Mouse (Mus musculus): Measurements from ENCODE around the gene Ppie. TPM values are rescaled to one million over a fixed set of nuclear protein-coding genes. Genes with fewer than 3 reads are reported as not detected.
"Not testable (repeated sequence)": the region's sequence is repeated elsewhere in the genome, so short reads cannot be mapped to it uniquely, and the experiment has no call there.

Gene Ppie
- 10 to 100 TPM; 20.5 to 20.9 TPM for total RNA-seq (2021)
- long read RNA-seq, experiment 1, transcript Ppie-201 (10 exons, 1,188 nt), result major isoform, 30 of 34 reads
- long read RNA-seq, experiment 1, partial matches to known transcripts, result 0 of 34 reads
- long read RNA-seq, experiment 1, other reads (novel, unspliced or antisense), result 4 of 34 reads
- long read RNA-seq, experiment 2, transcript Ppie-201 (10 exons, 1,188 nt), result major isoform, 24 of 29 reads
- long read RNA-seq, experiment 2, partial matches to known transcripts, result 1 of 29 reads
- long read RNA-seq, experiment 2, other reads (novel, unspliced or antisense), result 4 of 29 reads

DNA sequence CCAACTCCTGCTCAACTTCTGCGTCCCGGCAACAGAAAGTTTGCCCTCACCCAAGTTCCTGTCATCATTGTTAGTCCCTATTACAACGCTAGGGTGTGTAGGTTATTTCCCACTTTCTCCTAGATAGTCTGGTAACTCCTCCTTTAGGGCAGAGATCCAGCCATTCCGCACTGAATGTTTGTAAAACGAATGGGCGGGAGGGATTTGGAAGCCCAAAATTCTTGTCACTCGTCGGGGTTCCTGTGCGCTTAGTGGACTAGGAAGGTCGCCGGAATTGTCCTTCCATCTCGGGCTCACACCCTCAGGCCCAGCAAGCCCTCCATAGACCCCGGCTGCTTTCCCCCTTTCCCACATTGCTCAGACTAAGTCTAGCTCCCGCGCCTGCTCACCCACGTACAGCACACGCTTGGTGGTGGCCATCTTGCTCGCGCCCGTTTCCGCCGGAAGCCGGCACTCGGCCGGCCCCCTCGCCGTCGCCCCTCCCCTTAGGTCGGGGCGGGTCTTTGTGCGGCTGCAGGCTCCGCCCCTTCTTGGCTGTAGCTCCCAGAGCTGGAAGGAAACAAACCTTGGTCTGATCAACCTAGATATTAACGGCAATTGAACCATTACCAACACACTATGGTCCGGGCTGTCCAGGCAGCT lies at the start of gene Ppie:
Gene Ppie, minus strand, starts transcription at position 439 of the 642 bp plus-strand sequence.
- DNase-seq (ENCODE audit: low spot score), result peak; percentile 78

GRCm38 (mm10) chr4:123184816-123185215 lies 45.1 kb upstream of the Ppie start:
- DNase-seq (ENCODE audit: low spot score), result no peak

GRCm38 (mm10) chr4:123183239-123184056 lies 43.7 kb upstream of the Ppie start:
- peak; percentile 62 for DNase-seq (ENCODE audit: low spot score)

DNA sequence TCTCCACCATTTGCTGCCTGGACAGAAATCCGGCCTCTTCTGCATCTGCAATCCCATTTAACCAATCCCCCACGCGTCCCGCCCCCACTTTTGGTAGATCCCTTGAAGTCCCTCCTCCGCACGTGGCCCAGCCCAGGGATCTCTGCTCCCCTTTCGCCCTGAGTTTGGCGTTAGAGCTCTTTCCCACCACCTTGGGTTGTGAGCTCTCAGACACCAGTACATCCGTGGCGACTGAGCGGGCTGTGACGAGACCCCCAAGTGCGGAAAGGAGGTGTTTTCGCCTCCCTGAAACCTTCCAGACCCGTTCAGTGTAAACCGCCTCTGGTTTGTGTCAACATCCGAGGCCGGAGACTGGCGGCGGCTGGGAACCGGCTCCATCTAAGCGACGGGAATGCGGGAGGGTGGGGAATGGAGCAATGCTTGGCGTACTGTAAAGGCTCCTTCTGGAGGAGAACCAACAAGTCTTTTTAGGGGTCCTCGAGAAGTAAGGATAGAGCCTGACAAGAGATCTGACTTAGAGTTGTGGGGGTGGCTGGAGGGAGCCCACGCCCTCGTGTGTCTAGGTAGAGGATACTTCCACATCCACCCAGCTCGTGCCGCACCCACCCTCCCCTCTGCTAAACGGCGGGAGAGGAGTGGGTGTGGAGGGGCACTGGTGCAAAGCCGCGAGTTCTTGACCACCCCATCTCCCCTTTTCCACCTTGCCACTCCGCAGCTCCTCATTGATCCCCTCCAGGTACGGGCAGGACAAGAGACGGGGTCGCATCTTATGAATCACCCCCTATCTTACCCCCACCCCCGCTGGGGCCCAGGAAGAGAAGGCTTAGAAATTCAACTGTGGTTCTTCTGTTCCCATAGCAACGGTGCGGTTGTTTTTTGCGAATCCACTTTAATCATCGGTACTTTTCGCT lies 42.8 kb upstream of the Ppie start, which contains the start of gene Hpcal4:
Gene Hpcal4, plus strand, starts transcription at position 900 of the 911 bp plus-strand sequence.
- DNase-seq (ENCODE audit: low spot score), result peak; percentile 8

- no peak for DNase-seq (ENCODE audit: low spot score)
These were observed 32.1 kb upstream of the Ppie start for GRCm38 (mm10) chr4:123171811-123172210.

- DNase-seq (ENCODE audit: low spot score), result no peak
These were observed 24.4 kb upstream of the Ppie start for GRCm38 (mm10) chr4:123164157-123164556.

DNA sequence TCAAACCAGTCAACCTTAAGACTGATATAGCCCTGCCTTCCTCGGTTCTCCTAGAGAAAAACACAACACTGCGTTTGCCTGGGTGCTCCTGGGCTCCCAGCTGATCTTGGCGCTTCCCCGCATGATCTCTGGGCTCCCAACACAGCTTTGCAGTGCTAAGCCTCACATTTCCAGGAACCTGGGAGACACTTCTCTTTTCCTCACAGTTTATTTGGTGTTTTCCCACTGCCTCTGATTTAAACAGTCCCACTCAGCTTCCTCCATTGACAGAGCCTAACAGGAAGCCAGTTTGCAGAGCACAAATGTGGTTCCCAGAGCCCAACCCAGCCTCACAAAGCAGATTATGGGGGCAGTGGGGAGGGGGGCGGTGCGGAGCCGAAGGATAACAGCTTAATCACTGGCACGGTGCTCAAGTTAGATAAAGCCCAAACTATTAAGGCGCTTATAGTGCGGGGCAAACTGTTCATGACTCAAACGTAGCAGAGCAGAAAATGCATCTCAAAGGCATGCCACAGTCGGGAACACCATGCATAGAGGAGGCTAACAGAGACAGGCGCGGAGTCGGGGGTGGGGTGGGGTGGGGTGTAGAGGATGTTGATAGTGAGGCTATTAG lies 22.7 kb upstream of the Ppie start:
- no peak for DNase-seq (ENCODE audit: low spot score)

DNA sequence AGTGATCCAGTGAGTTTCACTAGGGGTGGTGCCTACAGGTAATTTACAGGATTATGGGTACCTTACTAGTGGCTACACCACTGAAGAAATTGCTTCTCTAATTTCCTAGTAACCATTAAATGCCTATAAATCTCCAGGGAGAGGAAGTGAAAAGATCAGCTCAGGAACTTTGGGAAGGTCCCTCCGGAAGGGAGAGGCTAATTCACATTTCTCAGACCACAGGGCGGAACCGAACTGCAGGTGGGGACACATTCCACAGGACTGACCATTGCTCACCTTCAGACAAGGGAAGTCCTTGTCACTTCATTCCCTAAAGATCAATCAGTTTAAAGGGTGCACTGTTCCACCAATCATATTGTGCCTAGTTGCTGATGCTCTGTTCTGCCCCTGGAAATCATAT lies 21.5 kb upstream of the Ppie start:
- not testable (repeated sequence) for DNase-seq (ENCODE audit: low spot score)

DNA sequence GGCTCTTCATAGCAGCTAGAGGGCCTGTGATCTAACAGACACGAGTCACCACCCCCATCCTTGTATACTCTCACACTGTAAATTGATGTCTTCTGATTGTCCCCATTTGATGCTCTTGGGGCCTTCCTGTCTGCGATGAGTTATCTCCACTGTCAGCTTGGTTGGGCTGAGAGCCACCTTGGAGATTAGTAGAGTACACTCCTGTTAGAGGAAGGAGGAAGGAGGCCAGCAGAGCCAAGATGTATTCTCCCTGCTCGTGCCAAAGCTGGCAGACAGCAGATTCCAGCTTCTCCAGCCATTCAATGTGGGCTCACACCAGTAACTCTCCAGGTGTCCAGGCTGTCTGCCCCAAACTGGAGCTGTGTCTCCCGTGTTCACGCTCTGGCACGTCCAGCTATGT lies 20.8 kb upstream of the Ppie start:
- DNase-seq (ENCODE audit: low spot score), result no peak

DNA sequence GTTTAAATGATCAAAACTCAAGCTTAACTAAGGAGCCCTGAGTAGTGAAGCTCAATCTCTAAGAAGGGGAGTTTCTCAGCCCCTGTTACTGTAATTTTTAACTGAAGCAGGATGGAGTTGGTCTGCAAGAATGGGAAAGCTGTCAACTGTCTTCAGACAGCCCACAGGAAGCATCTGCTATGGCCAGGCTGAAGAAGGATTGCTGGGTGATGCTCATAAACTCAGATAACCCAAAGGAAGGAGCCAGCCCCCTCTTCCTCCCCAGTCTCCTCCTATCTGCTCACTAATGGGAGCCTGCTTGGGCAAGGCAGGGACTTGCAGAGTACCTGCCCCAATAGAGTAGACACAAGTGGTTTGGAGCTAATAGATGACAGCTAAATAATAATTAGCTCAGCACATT lies 16.1 kb upstream of the Ppie start:
- DNase-seq (ENCODE audit: low spot score), result no peak

- no peak for DNase-seq (ENCODE audit: low spot score)
These were observed 15.7 kb upstream of the Ppie start for GRCm38 (mm10) chr4:123155427-123155826.

DNA sequence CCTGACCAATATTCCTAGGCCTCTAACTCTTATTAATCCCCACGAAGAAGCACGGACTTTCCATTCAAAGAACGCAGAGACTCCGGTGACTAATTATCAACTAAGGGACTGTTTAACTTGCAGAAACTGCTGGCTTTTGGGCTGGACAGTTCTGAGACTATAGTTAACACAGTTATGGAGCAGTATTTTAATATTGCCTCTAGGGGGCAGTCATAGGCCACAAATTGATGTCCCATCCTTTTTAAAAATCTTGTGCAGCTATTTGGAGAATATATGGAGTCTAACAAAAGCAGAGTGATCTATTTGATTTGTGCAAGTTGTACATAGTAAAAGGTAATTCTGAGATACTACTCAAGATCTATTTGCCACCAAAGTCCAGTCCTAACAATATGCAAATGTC lies 15.3 kb upstream of the Ppie start:
- DNase-seq (ENCODE audit: low spot score), result peak; percentile 43

DNA sequence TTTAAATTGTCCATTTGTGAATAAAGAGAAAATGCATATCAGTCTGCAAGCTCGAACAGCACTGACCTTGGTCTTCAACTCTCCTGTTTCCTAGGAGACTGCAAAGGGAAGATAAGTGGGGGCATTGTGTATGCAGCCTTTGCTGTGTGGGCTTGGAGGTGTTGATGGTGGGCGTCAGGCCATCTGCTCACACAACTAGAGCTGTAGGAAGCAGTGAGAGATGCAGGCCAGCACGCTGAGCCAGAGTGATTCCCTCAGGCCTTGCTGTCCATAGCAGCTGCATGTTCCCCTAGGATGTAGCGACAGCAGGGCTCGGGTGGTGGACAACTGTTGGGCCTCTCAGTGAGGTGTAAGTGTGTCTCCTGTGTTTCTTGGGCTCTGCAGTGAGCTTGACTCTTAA lies 13.2 kb upstream of the Ppie start:
- DNase-seq (ENCODE audit: low spot score), result no peak

GRCm38 (mm10) chr4:123152003-123152402 lies 12.3 kb upstream of the Ppie start:
- DNase-seq (ENCODE audit: low spot score), result no peak

DNA sequence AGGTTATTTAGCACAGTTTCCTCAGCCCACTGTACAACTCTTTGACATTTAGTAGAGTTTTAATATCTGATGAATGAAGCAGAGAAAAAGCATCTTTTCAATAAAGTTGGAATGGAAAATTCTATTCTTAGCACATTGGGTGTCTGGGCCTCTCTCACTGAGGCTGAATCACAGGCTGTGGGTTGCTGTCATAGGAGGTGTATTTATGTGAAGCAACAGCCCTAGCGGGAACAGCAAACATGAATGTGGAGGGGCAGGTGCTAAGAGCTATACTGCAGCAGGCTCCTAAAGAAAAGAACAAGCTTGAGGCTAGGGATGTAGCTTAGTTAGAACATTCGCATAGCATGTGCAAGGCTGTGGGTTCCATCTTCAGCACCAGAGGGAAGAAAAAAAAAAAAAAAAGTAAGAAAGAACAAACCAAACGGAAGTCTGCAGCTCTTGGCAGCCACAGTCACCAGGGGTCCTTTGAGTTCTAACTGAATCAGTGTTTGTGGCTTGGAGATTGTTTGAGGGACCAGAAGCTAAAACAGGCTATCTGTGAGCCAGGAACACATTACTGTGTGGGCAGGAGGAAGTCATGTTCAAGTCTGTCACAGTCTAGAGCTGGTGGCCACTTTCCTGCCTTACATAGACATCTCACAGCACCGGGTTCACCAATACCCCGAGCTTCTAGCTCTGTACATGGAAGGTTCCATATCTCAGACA lies 7.8 kb upstream of the Ppie start:
- no peak for DNase-seq (ENCODE audit: low spot score)

DNA sequence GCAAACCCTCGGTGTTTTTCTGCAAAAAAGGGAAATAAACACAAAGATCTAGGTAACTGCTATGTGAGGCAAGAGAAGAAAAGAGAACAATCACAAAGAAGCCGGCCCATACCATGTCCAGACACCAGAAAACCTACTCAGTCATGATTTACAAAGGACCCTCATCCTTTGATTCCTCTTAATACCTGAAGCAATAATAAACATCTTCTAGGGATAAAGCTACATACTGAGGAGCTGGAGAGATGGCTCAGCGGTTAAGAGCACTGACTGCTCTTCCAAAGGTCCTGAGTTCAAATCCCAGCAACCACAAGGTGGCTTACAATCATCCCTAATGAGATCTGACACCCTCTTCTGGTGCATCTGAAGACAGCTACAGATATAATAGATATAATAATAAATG lies 2.2 kb downstream of the Ppie start:
- no peak for DNase-seq (ENCODE audit: low spot score)

- DNase-seq (ENCODE audit: low spot score), result no peak
These were observed 12.7 kb downstream of the Ppie start for GRCm38 (mm10) chr4:123127051-123127450.

DNA sequence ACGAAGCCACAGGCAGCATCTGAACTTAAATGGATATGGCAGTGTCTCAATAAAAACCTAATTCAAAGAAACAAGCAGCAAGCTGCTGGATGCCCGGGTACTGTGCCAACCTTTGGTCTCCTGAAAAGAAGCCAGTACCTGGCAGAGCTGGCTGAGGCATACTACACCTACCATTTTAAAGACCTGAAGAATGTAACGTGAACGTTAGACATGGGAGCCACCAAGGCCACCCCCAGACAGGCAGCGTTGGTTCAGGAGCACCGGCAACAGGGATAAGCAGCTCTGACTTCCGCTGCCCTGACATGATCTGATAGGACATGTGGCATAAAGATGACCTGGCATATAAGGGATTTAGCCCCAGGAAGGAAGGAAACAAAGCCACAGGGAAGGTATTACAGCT lies 13.1 kb downstream of the Ppie start:
- DNase-seq (ENCODE audit: low spot score), result no peak

GRCm38 (mm10) chr4:123121286-123121685 lies 18.5 kb downstream of the Ppie start:
- no peak for DNase-seq (ENCODE audit: low spot score)

DNA sequence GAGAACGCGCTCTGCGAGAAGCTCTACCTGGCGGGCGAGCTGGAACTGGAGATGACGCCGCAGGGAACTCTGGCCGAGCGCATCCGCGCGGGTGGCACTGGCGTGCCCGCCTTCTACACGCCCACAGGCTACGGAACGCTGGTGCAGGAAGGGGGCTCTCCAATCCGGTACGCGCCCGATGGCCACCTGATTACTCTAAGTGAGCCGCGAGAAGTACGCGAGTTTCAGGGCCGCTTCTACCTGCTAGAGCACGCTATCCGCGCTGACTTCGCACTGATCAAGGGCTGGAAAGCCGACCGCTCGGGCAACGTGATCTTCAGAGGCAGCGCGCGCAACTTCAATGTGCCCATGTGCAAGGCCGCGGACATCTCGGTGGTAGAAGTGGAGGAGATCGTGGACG lies 23.1 kb downstream of the Ppie start:
- DNase-seq (ENCODE audit: low spot score), result not testable (repeated sequence)

All from gastrocnemius, adult 18-20 months (tissue).